Mouse (Mus musculus) lung, postnatal 0 days (tissue): Measurements from ENCODE around the gene Itpr1. TPM values are rescaled to one million over a fixed set of nuclear protein-coding genes. Genes with fewer than 3 reads are reported as not detected.

ENCODE experiments used
- ATAC-seq: fragments of 200-750 bp; cut with Nextera tagmentation; 2 replicates; pipeline ENCODE4 v1.8.0; 2017; ENCODE audit warnings: moderate library complexity
- DNase-seq: peaks from one replicate; pipeline ENCODE4 v3.0.0-alpha.2; 2016; ENCODE audit warnings: low spot score
- H3K27ac ChIP-seq: fragments of 300-500 bp; sonication (generic); 2 replicates; pipeline ENCODE4 v1.5.1; 2014; ENCODE audit warnings: antibody characterized with exemption, mild to moderate bottlenecking, low read length, mixed read lengths
- H3K27me3 ChIP-seq: fragments of 300-500 bp; sonication (generic); replicated peaks from 2 replicates; pipeline ENCODE4 v1.6.1; 2014; ENCODE audit warnings: low read length, mixed read lengths; ENCODE audit not compliant: insufficient read depth
- H3K36me3 ChIP-seq: fragments of 300-500 bp; sonication (generic); 2 replicates; pipeline ENCODE4 v1.6.1; 2014; ENCODE audit warnings: low read length, mixed read lengths; ENCODE audit not compliant: insufficient read depth
- H3K4me1 ChIP-seq: fragments of 300-500 bp; sonication (generic); 2 replicates; pipeline ENCODE4 v1.6.1; 2014; ENCODE audit warnings: antibody characterized with exemption, low read depth, low read length, mixed read lengths; ENCODE audit not compliant: insufficient read depth
- H3K4me2 ChIP-seq: fragments of 300-500 bp; sonication (generic); replicated peaks from 2 replicates; pipeline ENCODE4 v1.6.1; 2014; ENCODE audit warnings: low read depth, mild to moderate bottlenecking, low read length, moderate library complexity, mixed read lengths
- H3K4me3 ChIP-seq: fragments of 300-500 bp; sonication (generic); 2 replicates; pipeline ENCODE4 v1.5.1; 2014; ENCODE audit warnings: low read depth, low read length
- H3K9ac ChIP-seq: fragments of 300-500 bp; sonication (generic); replicated peaks from 2 replicates; pipeline ENCODE4 v1.6.1; 2014; ENCODE audit warnings: low read depth, mild to moderate bottlenecking
- H3K9me3 ChIP-seq: fragments of 300-500 bp; sonication (generic); 2 replicates; pipeline ENCODE4 v1.6.1; 2016; ENCODE audit warnings: low read length, mixed read lengths
- CTCF ChIP-seq: IDR thresholded peaks from 2 replicates; pipeline ENCODE4 v1.5.1; 2016; ENCODE audit warnings: antibody characterized with exemption, mild to moderate bottlenecking
- EP300 ChIP-seq: IDR thresholded peaks from 2 replicates; pipeline ENCODE4 v1.6.1; 2016; ENCODE audit warnings: antibody characterized with exemption, mild to moderate bottlenecking, control low read depth
- WGBS: fragments of 180-500 bp; shearing (Covaris S2); extraction: QIAGEN DNeasy Blood & Tissue Kit; methylation state at CpG from one replicate; pipeline ENCODE4 v1.1.7; 2014; 5-methylcytosine and 5-hydroxymethylcytosine counted together
- polyA plus RNA-seq: library from polyadenylated mRNA; unstranded; fragments of >200 nt; fragmentation: Nextera tagmentation; extraction: Ambion mirVana; gene quantifications from 2 replicates; pipeline ENCODE4 v1.2.1, GENCODE M21; 2015

Gene Itpr1
- polyA plus RNA-seq, 1 experiment from 2014 or later: 9.2 TPM

GRCm38 (mm10) chr6:108235680-108236123 lies 22.8 kb downstream of the Itpr1 start:
- Histone ChIP-seq H3K4me2 (0 out of 2 replicates have a peak overlapping the region, but pooled peaks have one; percentile 5), H3K9ac (no peak overlapping the region), H3K4me3 (no peak overlapping the region), H3K27me3 (no peaks in the 10 kb centered on the region), H3K27ac (peak overlapping the region; percentile 32; the same call in 1 of the 2 replicates), H3K9me3 (no peaks in the 10 kb centered on the region), H3K4me1 (peaks cover 10% of the 10 kb centered on the region; the same call in 1 of the 2 replicates), H3K36me3 (no peaks in the 10 kb centered on the region; the same call in none of the 2 replicates)
- 25% methylated on average over 13 of the region's 13 CpGs for WGBS
- DNase-seq (peak; percentile 57), ATAC-seq (peak; percentile 61)
- TF ChIP-seq EP300: no peak
- TF ChIP-seq CTCF: no peak

GRCm38 (mm10) chr6:108236411-108236921 lies 23.6 kb downstream of the Itpr1 start:
- no peaks in the 10 kb centered on the region for H3K27me3 ChIP-seq
- H3K36me3 ChIP-seq: no peaks in the 10 kb centered on the region; the same call in none of the 2 replicates
- H3K27ac ChIP-seq: no peak overlapping the region
- TF ChIP-seq EP300 (no peak), CTCF (no peak)
- DNase-seq (no peak), ATAC-seq (no peak)
- 44% methylated on average over 9 of the region's 9 CpGs for WGBS
- H3K4me3 ChIP-seq: no peak overlapping the region
- no peaks in the 10 kb centered on the region for H3K9me3 ChIP-seq
- peaks cover 10% of the 10 kb centered on the region; the same call in 1 of the 2 replicates for H3K4me1 ChIP-seq
- H3K4me2 ChIP-seq: no peak overlapping the region
- H3K9ac ChIP-seq: no peak overlapping the region

- no peak overlapping the region for H3K4me2 ChIP-seq
- ATAC-seq: no peak
- peaks cover 10% of the 10 kb centered on the region; the same call in 1 of the 2 replicates for H3K4me1 ChIP-seq
- 70% methylated on average over 8 of the region's 8 CpGs for WGBS
- no peak overlapping the region for H3K9ac ChIP-seq
- H3K4me3 ChIP-seq: no peak overlapping the region
- H3K36me3 ChIP-seq: no peaks in the 10 kb centered on the region; the same call in none of the 2 replicates
- no peaks in the 10 kb centered on the region for H3K9me3 ChIP-seq
- DNase-seq: no peak
- H3K27ac ChIP-seq: no peak overlapping the region
- no peaks in the 10 kb centered on the region for H3K27me3 ChIP-seq
- no peak for TF ChIP-seq EP300
- no peak for TF ChIP-seq CTCF
Measured at GRCm38 (mm10) chr6:108236996-108237395, 24.1 kb downstream of the Itpr1 start.

GRCm38 (mm10) chr6:108237585-108237984 lies 24.7 kb downstream of the Itpr1 start:
- no peak for ATAC-seq
- 53% methylated on average over 8 of the region's 8 CpGs for WGBS
- TF ChIP-seq CTCF (no peak), EP300 (no peak)
- Histone ChIP-seq H3K4me2 (no peak overlapping the region), H3K4me1 (peaks cover 10% of the 10 kb centered on the region; the same call in 1 of the 2 replicates), H3K9me3 (no peaks in the 10 kb centered on the region), H3K4me3 (no peak overlapping the region), H3K27ac (no peak overlapping the region), H3K9ac (no peak overlapping the region), H3K36me3 (no peaks in the 10 kb centered on the region; the same call in none of the 2 replicates), H3K27me3 (no peaks in the 10 kb centered on the region)
- no peak for DNase-seq

- no peak for DNase-seq
- Histone ChIP-seq H3K4me2 (no peak overlapping the region), H3K27ac (no peak overlapping the region), H3K36me3 (no peaks in the 10 kb centered on the region; the same call in none of the 2 replicates), H3K4me3 (no peak overlapping the region), H3K4me1 (peaks cover 9% of the 10 kb centered on the region; the same call in 1 of the 2 replicates), H3K9me3 (no peaks in the 10 kb centered on the region), H3K9ac (no peak overlapping the region), H3K27me3 (no peaks in the 10 kb centered on the region)
- ATAC-seq: no peak
- WGBS: 61% methylated on average over 4 of the region's 4 CpGs
- TF ChIP-seq CTCF: no peak
- TF ChIP-seq EP300: no peak
Measured at GRCm38 (mm10) chr6:108238011-108238410, 25.1 kb downstream of the Itpr1 start.

GRCm38 (mm10) chr6:108239056-108239455 lies 26.2 kb downstream of the Itpr1 start:
- DNase-seq: no peak
- TF ChIP-seq EP300 (no peak), CTCF (no peak)
- Histone ChIP-seq H3K9ac (no peak overlapping the region), H3K27me3 (no peaks in the 10 kb centered on the region), H3K36me3 (no peaks in the 10 kb centered on the region; the same call in none of the 2 replicates), H3K4me2 (no peak overlapping the region), H3K4me1 (peaks cover 7% of the 10 kb centered on the region; the same call in 1 of the 2 replicates), H3K9me3 (no peaks in the 10 kb centered on the region), H3K27ac (no peak overlapping the region), H3K4me3 (no peak overlapping the region)
- no peak for ATAC-seq
- 38% methylated on average over 4 of the region's 4 CpGs for WGBS
